Mouse (Mus musculus) cerebellum, adult 2 months (tissue): ENCODE measurements around the gene Gfpt2. TPM values are rescaled to one million over a fixed set of nuclear protein-coding genes. Genes with fewer than 3 reads are reported as not detected.

Source experiments
- DNase-seq, 2 experiments: peaks; one replicate each; pipeline ENCODE4 v3.0.0; 2021
- H3K27ac ChIP-seq: fragments of 200-500 bp; 2 replicates; pipeline ENCODE4 v1.5.1; 2012; ENCODE audit warnings: low read length, control low read depth, inconsistent platforms; ENCODE audit not compliant: insufficient read depth
- H3K27me3 ChIP-seq: fragments of 200-500 bp; 2 replicates; pipeline ENCODE4 v1.6.1; 2012; ENCODE audit warnings: inconsistent platforms, mild to moderate bottlenecking, low read length, moderate library complexity; ENCODE audit not compliant: control insufficient read depth, insufficient read depth
- H3K4me1 ChIP-seq: fragments of 200-500 bp; 2 replicates; pipeline ENCODE4 v1.6.1; 2011; ENCODE audit warnings: low read length; ENCODE audit not compliant: control insufficient read depth, insufficient read depth
- H3K4me3 ChIP-seq: fragments of 200-500 bp; replicated peaks from 2 replicates; pipeline ENCODE3; 2011; ENCODE audit warnings: mild to moderate bottlenecking, low read depth, low read length, control low read depth; ENCODE audit not compliant: insufficient read depth
- CTCF ChIP-seq: fragments of 200-500 bp; IDR thresholded peaks from 2 replicates; pipeline ENCODE4 v1.5.1; 2011; ENCODE audit warnings: low read depth, mild to moderate bottlenecking, control low read depth, low read length, moderate library complexity, borderline replicate concordance; ENCODE audit not compliant: insufficient read depth
- POLR2A ChIP-seq: fragments of 200-500 bp; IDR thresholded peaks from 2 replicates; pipeline ENCODE4 v1.6.1; 2011; ENCODE audit warnings: low read length, control low read depth, borderline replicate concordance; ENCODE audit not compliant: insufficient read depth
- WGBS: fragments of 180-500 bp; shearing (Covaris S2); methylation state at CpG from one replicate; pipeline ENCODE4 v1.1.7; 2018; 5-methylcytosine and 5-hydroxymethylcytosine counted together
- polyA plus RNA-seq: library from polyadenylated mRNA; depleted of rRNA; stranded (reverse); fragments of >200 nt; gene quantifications from 2 replicates; pipeline ENCODE4 v1.2.3, GENCODE M21; 2012

The Gfpt2 gene
- polyA plus RNA-seq, 1 experiment, result 2.8 TPM

- DNase-seq, result no peak
- Histone ChIP-seq H3K27ac (no peak overlapping the region), H3K4me1 (no peaks in the 10 kb centered on the region), H3K27me3 (no peaks in the 10 kb centered on the region), H3K4me3 (no peak overlapping the region)
- TF ChIP-seq POLR2A (no peak), CTCF (no peak)
- 57% methylated on average over 12 of the region's 12 CpGs for WGBS
Observed at GRCm38 (mm10) chr11:49831980-49832379, 38.0 kb downstream of the Gfpt2 start.

GRCm38 (mm10) chr11:49832962-49833361 is 39.0 kb downstream of the Gfpt2 start:
- TF ChIP-seq POLR2A, result no peak
- no peak for TF ChIP-seq CTCF
- Histone ChIP-seq H3K27me3 (no peaks in the 10 kb centered on the region), H3K27ac (no peak overlapping the region), H3K4me3 (no peak overlapping the region), H3K4me1 (no peaks in the 10 kb centered on the region)
- DNase-seq, result no peak
- 87% methylated on average over 5 of the region's 5 CpGs for WGBS

GRCm38 (mm10) chr11:49834248-49834647 is 40.3 kb downstream of the Gfpt2 start:
- Histone ChIP-seq H3K4me1 (no peaks in the 10 kb centered on the region), H3K27ac (no peak overlapping the region), H3K4me3 (no peak overlapping the region), H3K27me3 (no peaks in the 10 kb centered on the region)
- 90% methylated on average over 6 of the region's 6 CpGs for WGBS
- no peak for TF ChIP-seq POLR2A
- TF ChIP-seq CTCF, result no peak
- no peak for DNase-seq

- Histone ChIP-seq H3K4me3 (no peak overlapping the region), H3K4me1 (no peaks in the 10 kb centered on the region), H3K27ac (no peak overlapping the region), H3K27me3 (no peaks in the 10 kb centered on the region)
- 93% methylated on average over 11 of the region's 11 CpGs for WGBS
- no peak for TF ChIP-seq POLR2A
- no peak for TF ChIP-seq CTCF
- DNase-seq, result no peak
Observed at GRCm38 (mm10) chr11:49835257-49835956, 41.4 kb downstream of the Gfpt2 start.

GRCm38 (mm10) chr11:49837717-49838407 is 43.9 kb downstream of the Gfpt2 start:
- H3K4me3 ChIP-seq, result no peak overlapping the region
- H3K4me1 ChIP-seq, result no peaks in the 10 kb centered on the region
- WGBS, result 32% methylated on average over 13 of the region's 13 CpGs

GRCm38 (mm10) chr11:49840666-49841065 is 46.7 kb downstream of the Gfpt2 start:
- TF ChIP-seq CTCF (no peak), POLR2A (no peak)
- H3K27me3 ChIP-seq, result no peaks in the 10 kb centered on the region
- H3K27ac ChIP-seq, result no peak overlapping the region
- no peak overlapping the region for H3K4me3 ChIP-seq
- no peaks in the 10 kb centered on the region for H3K4me1 ChIP-seq
- DNase-seq, result no peak
- 56% methylated on average over 1 of the region's 1 CpGs for WGBS

More at GRCm38 (mm10) chr11:49837717-49838407, 43.9 kb downstream of the Gfpt2 start:
- DNase-seq, result no peak
- Histone ChIP-seq H3K27me3 (no peaks in the 10 kb centered on the region), H3K27ac (no peak overlapping the region)
- no peak for TF ChIP-seq CTCF
- no peak for TF ChIP-seq POLR2A

GRCm38 (mm10) chr11:49841886-49842285 is 47.9 kb downstream of the Gfpt2 start:
- H3K4me3 ChIP-seq, result no peak overlapping the region
- H3K27me3 ChIP-seq, result no peaks in the 10 kb centered on the region
- 94% methylated on average over 1 of the region's 1 CpGs for WGBS
- no peak for DNase-seq
- TF ChIP-seq CTCF (no peak), POLR2A (no peak)
- no peaks in the 10 kb centered on the region for H3K4me1 ChIP-seq
- no peak overlapping the region for H3K27ac ChIP-seq

- WGBS, result 31% methylated on average over 3 of the region's 3 CpGs
- no peak for DNase-seq
Observed at GRCm38 (mm10) chr11:49842718-49843117, 48.7 kb downstream of the Gfpt2 start.

More at GRCm38 (mm10) chr11:49842718-49843117, 48.7 kb downstream of the Gfpt2 start:
- H3K27ac ChIP-seq, result no peak overlapping the region
- no peak for TF ChIP-seq CTCF
- TF ChIP-seq POLR2A, result no peak
- no peaks in the 10 kb centered on the region; the same call in 1 of the 2 replicates for H3K4me1 ChIP-seq
- H3K27me3 ChIP-seq, result no peaks in the 10 kb centered on the region
- no peak overlapping the region for H3K4me3 ChIP-seq
